Mouse (Mus musculus): ENCODE measurements at regions not wholly inside any gene's neighbourhood (a gene's known extent, or its start where the extent isn't known, plus 50 kb on each side); places are given as distances from the start of the nearest gene placed in this dataset.

DNA sequence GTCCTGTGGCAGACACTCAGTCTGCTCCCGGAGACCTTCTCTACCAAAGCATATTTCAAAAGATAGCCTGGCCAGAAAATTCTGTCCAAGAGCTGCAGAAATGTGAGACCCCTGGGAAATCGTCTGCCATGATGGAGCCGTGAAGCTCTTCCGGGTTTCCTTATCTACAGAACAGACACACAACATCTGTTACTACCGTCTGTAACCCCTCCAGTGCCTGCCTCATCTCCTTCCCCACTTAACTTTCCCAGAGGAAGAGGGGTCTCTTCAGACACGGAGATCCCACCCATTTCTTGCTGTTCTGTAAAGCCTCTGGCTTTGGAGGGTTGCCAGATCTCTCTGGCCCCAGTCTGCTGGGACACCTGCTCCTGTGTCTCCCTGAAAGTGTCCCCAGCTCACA, 156.2 kb upstream of the Kcnab2 start:
- TF ChIP-seq CTCF (IDR thresholded peaks at IDR 0.05; ENCODE audit: control insufficient read depth, insufficient read depth, insufficient read length) (no peak), MYOG (IDR thresholded peaks at IDR 0.05; ENCODE audit: control insufficient read depth, extremely low read depth, insufficient read length) (no peak), FOSL1 (IDR thresholded peaks at IDR 0.05; ENCODE audit: insufficient read depth, low read length, poor library complexity, severe bottlenecking) (no peak)

Data from C2C12 (cell line).